Mouse (Mus musculus): ENCODE results near the gene Brd7. TPM values are rescaled to one million over a fixed set of nuclear protein-coding genes. Genes with fewer than 3 reads are reported as not detected.

Brd7 gene
- polyA plus RNA-seq (2015; fragmentation: Nextera tagmentation; extraction: Ambion mirVana) = 48.6 and 51.3 TPM in 2 replicates

- Histone ChIP-seq H3K4me3 (ENCODE audit: low read depth, low read length) (peak within 1 kb of the TSS; percentile 94), H3K27ac (ENCODE audit: low read depth, low read length) (peak within 1 kb of the TSS; percentile 86), H3K27me3 (replicated peaks; ENCODE audit: control insufficient read depth, insufficient read depth, low read length) (no peaks in the 10 kb centered on the region), H3K9me3 (ENCODE audit: control insufficient read depth) (no peaks in the 10 kb centered on the region), H3K36me3 (ENCODE audit: control insufficient read depth, insufficient read depth) (peaks cover 23% of the 10 kb centered on the region), H3K4me1 (replicated peaks; ENCODE audit: control insufficient read depth, insufficient read depth, low read length) (0 out of 2 replicates have a peak, but pooled peaks cover 2% of the 10 kb centered on the region), H3K4me2 (replicated peaks; ENCODE audit: low read depth) (peak within 1 kb of the TSS; percentile 81), H3K9ac (ENCODE audit: low read depth, low read length) (peak within 1 kb of the TSS; percentile 96)
- TF ChIP-seq CTCF (IDR thresholded peaks at IDR 0.05; ENCODE audit: low read depth) = peak; percentile 84
- 0% methylated on average over 73 of the region's 91 CpGs for WGBS
- peak; percentile 88 for ATAC-seq
Measured at GRCm38 (mm10) chr8:88361708-88362428, at the start of gene Brd7. Brd7 (minus strand) TSS chr8:88362194.

- Histone ChIP-seq H3K4me3 (ENCODE audit: low read depth, low read length) (no peak overlapping the region), H3K4me1 (replicated peaks; ENCODE audit: control insufficient read depth, insufficient read depth, low read length) (no peaks in the 10 kb centered on the region), H3K36me3 (ENCODE audit: control insufficient read depth, insufficient read depth) (no peaks in the 10 kb centered on the region), H3K4me2 (replicated peaks; ENCODE audit: low read depth) (no peak overlapping the region), H3K27ac (ENCODE audit: low read depth, low read length) (no peak overlapping the region), H3K9me3 (ENCODE audit: control insufficient read depth) (no peaks in the 10 kb centered on the region), H3K9ac (ENCODE audit: low read depth, low read length) (no peak overlapping the region), H3K27me3 (replicated peaks; ENCODE audit: control insufficient read depth, insufficient read depth, low read length) (no peaks in the 10 kb centered on the region)
- 75% methylated on average over 6 of the region's 6 CpGs for WGBS
- TF ChIP-seq CTCF (IDR thresholded peaks at IDR 0.05; ENCODE audit: low read depth) = no peak
- ATAC-seq = no peak
Measured at GRCm38 (mm10) chr8:88411461-88411860, 49.5 kb upstream of the Brd7 start.

GRCm38 (mm10) chr8:88409401-88409940, 47.5 kb upstream of the Brd7 start:
- Histone ChIP-seq H3K27me3 (replicated peaks; ENCODE audit: control insufficient read depth, insufficient read depth, low read length) (no peaks in the 10 kb centered on the region), H3K27ac (ENCODE audit: low read depth, low read length) (no peak overlapping the region), H3K4me3 (ENCODE audit: low read depth, low read length) (no peak overlapping the region), H3K36me3 (ENCODE audit: control insufficient read depth, insufficient read depth) (no peaks in the 10 kb centered on the region), H3K9ac (ENCODE audit: low read depth, low read length) (no peak overlapping the region), H3K4me1 (replicated peaks; ENCODE audit: control insufficient read depth, insufficient read depth, low read length) (no peaks in the 10 kb centered on the region), H3K9me3 (ENCODE audit: control insufficient read depth) (no peaks in the 10 kb centered on the region), H3K4me2 (replicated peaks; ENCODE audit: low read depth) (no peak overlapping the region)
- no peak for TF ChIP-seq CTCF (IDR thresholded peaks at IDR 0.05; ENCODE audit: low read depth)
- no peak for ATAC-seq
- 63% methylated on average over 11 of the region's 11 CpGs for WGBS

GRCm38 (mm10) chr8:88407716-88408115, 45.7 kb upstream of the Brd7 start:
- Histone ChIP-seq H3K27ac (ENCODE audit: low read depth, low read length) (no peak overlapping the region), H3K4me2 (replicated peaks; ENCODE audit: low read depth) (no peak overlapping the region), H3K27me3 (replicated peaks; ENCODE audit: control insufficient read depth, insufficient read depth, low read length) (no peaks in the 10 kb centered on the region), H3K4me3 (ENCODE audit: low read depth, low read length) (no peak overlapping the region), H3K9ac (ENCODE audit: low read depth, low read length) (no peak overlapping the region), H3K4me1 (replicated peaks; ENCODE audit: control insufficient read depth, insufficient read depth, low read length) (no peaks in the 10 kb centered on the region), H3K9me3 (ENCODE audit: control insufficient read depth) (no peaks in the 10 kb centered on the region), H3K36me3 (ENCODE audit: control insufficient read depth, insufficient read depth) (no peaks in the 10 kb centered on the region)
- no peak for TF ChIP-seq CTCF (IDR thresholded peaks at IDR 0.05; ENCODE audit: low read depth)
- no peak for ATAC-seq
- 94% methylated on average over 6 of the region's 6 CpGs for WGBS

GRCm38 (mm10) chr8:88398060-88398459, 36.1 kb upstream of the Brd7 start:
- Histone ChIP-seq H3K4me1 (replicated peaks; ENCODE audit: control insufficient read depth, insufficient read depth, low read length) (no peaks in the 10 kb centered on the region), H3K4me2 (replicated peaks; ENCODE audit: low read depth) (no peak overlapping the region), H3K27me3 (replicated peaks; ENCODE audit: control insufficient read depth, insufficient read depth, low read length) (no peaks in the 10 kb centered on the region), H3K9me3 (ENCODE audit: control insufficient read depth) (no peaks in the 10 kb centered on the region), H3K9ac (ENCODE audit: low read depth, low read length) (no peak overlapping the region), H3K27ac (ENCODE audit: low read depth, low read length) (no peak overlapping the region), H3K4me3 (ENCODE audit: low read depth, low read length) (no peak overlapping the region), H3K36me3 (ENCODE audit: control insufficient read depth, insufficient read depth) (no peaks in the 10 kb centered on the region)
- ATAC-seq = no peak
- TF ChIP-seq CTCF (IDR thresholded peaks at IDR 0.05; ENCODE audit: low read depth) = no peak
- 93% methylated on average over 4 of the region's 4 CpGs for WGBS

- Histone ChIP-seq H3K9me3 (ENCODE audit: control insufficient read depth) (no peaks in the 10 kb centered on the region), H3K4me3 (ENCODE audit: low read depth, low read length) (no peak overlapping the region), H3K4me1 (replicated peaks; ENCODE audit: control insufficient read depth, insufficient read depth, low read length) (no peaks in the 10 kb centered on the region), H3K27me3 (replicated peaks; ENCODE audit: control insufficient read depth, insufficient read depth, low read length) (no peaks in the 10 kb centered on the region), H3K9ac (ENCODE audit: low read depth, low read length) (no peak overlapping the region), H3K27ac (ENCODE audit: low read depth, low read length) (no peak overlapping the region), H3K36me3 (ENCODE audit: control insufficient read depth, insufficient read depth) (no peaks in the 10 kb centered on the region), H3K4me2 (replicated peaks; ENCODE audit: low read depth) (no peak overlapping the region)
- ATAC-seq = no peak
- WGBS = 82% methylated on average over 3 of the region's 3 CpGs
- TF ChIP-seq CTCF (IDR thresholded peaks at IDR 0.05; ENCODE audit: low read depth) = no peak
Measured at GRCm38 (mm10) chr8:88393298-88393697, 31.3 kb upstream of the Brd7 start.

All from intestine, postnatal 0 days (tissue).